Comparison of ENCODE assay signal across 10 mouse cellular contexts in genomic region chr4:32906627-32907026, GRCm38 (mm10). TPM values are rescaled to one million over a fixed set of nuclear protein-coding genes. Genes with fewer than 3 reads are reported as not detected.
DNase-seq lines count a peak whose midpoint lies in the region; ATAC-seq lines count a peak whose summit lies in the region.
"Had no signal": no experiment of that assay in that cellular context is flagged by ENCODE, and none has a peak within 500 bp of the region (broad histone marks: within the 10 kb centered on the region; RNA-seq: fewer than 3 reads in every experiment).

No protein-coding gene starts in this region.

- H3K4me1 ChIP-seq in kidney, embryonic 16.5 days (ENCODE audit: insufficient read depth, low read length) = no peaks in the 10 kb centered on the region
- H3K4me1 ChIP-seq in lung, embryonic 16.5 days (replicated peaks; ENCODE audit: control insufficient read depth, insufficient read depth, low read length) = peaks cover 10% of the 10 kb centered on the region
- H3K4me1 ChIP-seq: stomach, embryonic 15.5 days had no signal

- no peak overlapping the region for H3K4me3 ChIP-seq in kidney, embryonic 16.5 days (ENCODE audit: low read length)
- no peak overlapping the region for H3K4me3 ChIP-seq in lung, embryonic 16.5 days (ENCODE audit: low read length)
- H3K4me3 ChIP-seq: limb, embryonic 13.5 days; stomach, embryonic 15.5 days had no signal

- no peaks in the 10 kb centered on the region for H3K9me3 ChIP-seq in kidney, embryonic 16.5 days (ENCODE audit: low read length)
- no peaks in the 10 kb centered on the region for H3K9me3 ChIP-seq in lung, embryonic 16.5 days (ENCODE audit: control insufficient read depth, low read length)
- H3K9me3 ChIP-seq: limb, embryonic 13.5 days; stomach, embryonic 15.5 days had no signal

- no peak overlapping the region for H3K9ac ChIP-seq in kidney, embryonic 16.5 days (replicated peaks; ENCODE audit: low read length)
- no peak overlapping the region for H3K9ac ChIP-seq in lung, embryonic 16.5 days (ENCODE audit: low read length)
- H3K9ac ChIP-seq: limb, embryonic 13.5 days; stomach, embryonic 15.5 days had no signal

- no peak overlapping the region for H3K4me2 ChIP-seq in kidney, embryonic 16.5 days (replicated peaks; ENCODE audit: low read depth, low read length)
- no peak overlapping the region for H3K4me2 ChIP-seq in lung, embryonic 16.5 days (ENCODE audit: low read depth, low read length)
- H3K4me2 ChIP-seq: limb, embryonic 13.5 days; stomach, embryonic 15.5 days had no signal

- WGBS in kidney, embryonic 16.5 days = 56% methylated on average over 6 of the region's 6 CpGs
- 30% methylated on average over 6 of the region's 6 CpGs for WGBS in lung, embryonic 16.5 days

- intact Hi-C loops in gastrocnemius, postnatal 36 days (cut with DNase I) = no loop called here

- no peak for ATAC-seq in kidney, embryonic 16.5 days (ENCODE audit: low FRiP score, low TSS enrichment)
- ATAC-seq in lung, embryonic 16.5 days (ENCODE audit: low read depth) = peak; percentile 75

- H3K27ac ChIP-seq in kidney, embryonic 16.5 days (ENCODE audit: low read length) = no peak overlapping the region; the same call in 1 of the 2 replicates
- no peak overlapping the region for H3K27ac ChIP-seq in lung, embryonic 16.5 days (ENCODE audit: low read length)
- H3K27ac ChIP-seq: limb, embryonic 13.5 days; stomach, embryonic 15.5 days had no signal

- H3K27me3 ChIP-seq in kidney, embryonic 16.5 days (ENCODE audit: insufficient read depth, low read length) = no peaks in the 10 kb centered on the region
- H3K27me3 ChIP-seq in lung, embryonic 16.5 days (ENCODE audit: control insufficient read depth, insufficient read depth, low read depth, low read length) = no peaks in the 10 kb centered on the region
- H3K27me3 ChIP-seq: limb, embryonic 13.5 days; stomach, embryonic 15.5 days had no signal

- DNase-seq in kidney, adult 18-20 months = peak; percentile 16
- DNase-seq in adrenal gland, adult 2 months = peak; percentile 83
- DNase-seq in gastrocnemius, postnatal 36 days = peak; percentile 31 to 36
- peak; percentile 29 for DNase-seq in kidney, adult 9 months
- peak; percentile 81 to 92 for DNase-seq in thymus, adult 18-20 months
- DNase-seq in urinary bladder, postnatal 10 days (ENCODE audit: low spot score) = no peak

- no peaks in the 10 kb centered on the region for H3K36me3 ChIP-seq in kidney, embryonic 16.5 days (ENCODE audit: insufficient read depth, low read length)
- H3K36me3 ChIP-seq in lung, embryonic 16.5 days (ENCODE audit: control insufficient read depth, insufficient read depth, low read length) = no peaks in the 10 kb centered on the region
- H3K36me3 ChIP-seq: limb, embryonic 13.5 days; stomach, embryonic 15.5 days had no signal

RNA-seq across cellular contexts. Expression of gene Ankrd6, which starts 44.0 kb away (rescaled TPM):
- 13.8 and 15.4 TPM in 2 replicates for polyA plus RNA-seq in kidney, embryonic 16.5 days (2015; fragmentation: Nextera tagmentation; extraction: Ambion mirVana)
- total RNA-seq in adrenal gland, adult 2 months (2021) = 1 to 10 TPM; 2.2 to 4.6 TPM
- polyA plus RNA-seq in adrenal gland, adult 2 months (2012; rRNA removed) = 0.56 and 0.75 TPM in 2 replicates
- total RNA-seq in gastrocnemius, postnatal 36 days (2021) = 1 to 10 TPM; 3.3 to 4.1 TPM
- polyA plus RNA-seq in lung, embryonic 16.5 days (2015; fragmentation: Nextera tagmentation; extraction: Ambion mirVana) = 2.6 and 3.6 TPM in 2 replicates
